Comparison of ENCODE assay signal across 20 mouse cellular contexts in the genomic region with DNA sequence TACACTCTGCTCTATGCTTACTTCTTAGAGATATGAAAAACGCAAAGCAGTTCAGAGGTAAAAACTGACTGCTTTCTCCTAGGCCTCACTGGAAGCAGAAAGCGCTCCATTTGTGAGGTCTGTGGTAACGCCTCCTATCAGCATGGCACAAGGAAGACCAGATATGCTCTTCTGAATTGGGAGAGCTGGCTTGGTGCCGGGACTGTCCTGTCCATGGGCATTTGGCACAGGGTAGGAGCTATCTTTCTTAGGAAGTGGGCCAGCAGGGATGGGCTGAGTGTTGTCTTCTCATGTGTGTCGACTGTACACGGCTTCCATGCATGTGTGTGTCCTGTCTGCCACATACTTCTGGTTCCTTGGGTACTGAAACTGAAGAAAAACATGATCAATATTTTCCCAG.
"Had no signal": no experiment of that assay in that cellular context is flagged by ENCODE, and none has a peak within 500 bp of the region (broad histone marks: within the 10 kb centered on the region; RNA-seq: fewer than 3 reads in every experiment).

No protein-coding gene starts in this region.

- H3K27ac ChIP-seq: liver, embryonic 13.5 days; midbrain, embryonic 12.5 days; midbrain, embryonic 15.5 days; neural tube, embryonic 13.5 days; stomach, postnatal 0 days had no signal

- DNase-seq: kidney, adult 18-20 months; kidney, adult 9 months; kidney, postnatal 14 days; kidney, postnatal 4 days; liver, embryonic 13.5 days; lung, adult 2 months; lung, postnatal 14 days; lung, postnatal 4 days; right cerebral cortex, adult 18-20 months; right cerebral cortex, postnatal 14 days; right cerebral cortex, postnatal 4 days; thymus, adult 2 months; thymus, postnatal 14 days; thymus, postnatal 4 days had no signal

- H3K36me3 ChIP-seq: liver, embryonic 13.5 days; midbrain, embryonic 12.5 days; midbrain, embryonic 15.5 days; neural tube, embryonic 13.5 days had no signal

- ATAC-seq: intestine, embryonic 16.5 days; midbrain, embryonic 15.5 days had no signal

- H3K4me1 ChIP-seq: liver, embryonic 13.5 days; midbrain, embryonic 12.5 days; midbrain, embryonic 15.5 days; neural tube, embryonic 13.5 days had no signal

- H3K27me3 ChIP-seq: liver, embryonic 13.5 days; midbrain, embryonic 12.5 days; midbrain, embryonic 15.5 days; neural tube, embryonic 13.5 days had no signal

- H3K9ac ChIP-seq: liver, embryonic 13.5 days; midbrain, embryonic 12.5 days; midbrain, embryonic 15.5 days; neural tube, embryonic 13.5 days had no signal

- H3K4me3 ChIP-seq: liver, embryonic 13.5 days; midbrain, embryonic 12.5 days; midbrain, embryonic 15.5 days; myocyte; neural tube, embryonic 13.5 days had no signal

- H3K9me3 ChIP-seq: liver, embryonic 13.5 days; midbrain, embryonic 12.5 days; midbrain, embryonic 15.5 days; neural tube, embryonic 13.5 days had no signal

- H3K4me2 ChIP-seq: liver, embryonic 13.5 days; midbrain, embryonic 12.5 days; midbrain, embryonic 15.5 days; neural tube, embryonic 13.5 days had no signal
